Mouse (Mus musculus): ENCODE data around the gene Pcsk4. TPM values are rescaled to one million over a fixed set of nuclear protein-coding genes. Genes with fewer than 3 reads are reported as not detected.

Pcsk4 gene
- total and polyA plus RNA-seq, 3 experiments, result 0.46 to 1.1 TPM; not detected in 1

- TF ChIP-seq USF2 (conservative IDR thresholded peaks at IDR 0.05; ENCODE audit: low read depth, low read length) (no peak), IRF4 (IDR thresholded peaks at IDR 0.05; ENCODE audit: low read depth, low read length) (peak; percentile 48; the same call in 1 of the 2 replicates), RCOR1 (conservative IDR thresholded peaks at IDR 0.05; ENCODE audit: low read depth, low read length) (no peak), ETS1 (conservative IDR thresholded peaks at IDR 0.05; ENCODE audit: low read depth, low read length) (no peak), JUND (conservative IDR thresholded peaks at IDR 0.05; ENCODE audit: low read depth, low read length) (no peak), MYC (IDR thresholded peaks at IDR 0.05; ENCODE audit: low read depth, low read length) (no peak), NELFE (IDR thresholded peaks at IDR 0.05; ENCODE audit: low read depth, low read length) (no peak), MAX (IDR thresholded peaks at IDR 0.05; ENCODE audit: low read length) (no peak)
These were observed 19.0 kb upstream of the Pcsk4 start, which contains the start of gene Adamtsl5 (continued) for GRCm38 (mm10) chr10:80348244-80348781.

GRCm38 (mm10) chr10:80347514-80347967 lies 18.2 kb upstream of the Pcsk4 start:
- Histone ChIP-seq H3K9ac (ENCODE audit: insufficient read depth, low read depth) (peak overlapping the region; percentile 41), H3K4me3 (replicated peaks in 1 of 3; ENCODE audit: low read depth in 2 of 3, low read length in 2 of 3, poor library complexity in 1 of 3) (peak overlapping the region in 1 of 3 experiments; percentile 63), H3K36me3 (replicated peaks in 1 of 2; ENCODE audit: control insufficient read depth in 1 of 2, insufficient read depth in 1 of 2, low read length in 1 of 2) (no peaks in the 10 kb centered on the region), H3K27ac (ENCODE audit: insufficient read depth, low read depth) (no peak overlapping the region), H3K27me3 (replicated peaks) (peaks cover 72% of the 10 kb centered on the region), H3K79me2 (replicated peaks; ENCODE audit: control insufficient read depth, extremely low read depth, insufficient read depth, poor library complexity, severe bottlenecking) (no peaks in the 10 kb centered on the region), H3K4me2 (ENCODE audit: insufficient read depth, low read depth, poor library complexity, severe bottlenecking) (peak overlapping the region; percentile 72; the same call in 1 of the 2 replicates), H3K9me3 (replicated peaks; ENCODE audit: low read length) (peaks cover 8% of the 10 kb centered on the region), H3K4me1 (ENCODE audit: control insufficient read depth in 1 of 2, insufficient read depth in 2 of 2) (peaks cover 3 to 10% of the 10 kb centered on the region in 2 experiments)
- in situ Hi-C loops (cut with MboI; ENCODE audit: low pct_ligation_motif_present, low pct_unique_long_range_greater_than_20kb, low sequenced_read_pairs) (loop anchor here (5.0 kb wide), 1 partner anchor 170 kb away; the partner anchor contains the start of gene Efna2), dilution Hi-C loops (cut with MboI; ENCODE audit: extremely low pct_ligation_motif_present, extremely low pct_unique_long_range_greater_than_20kb, low sequenced_read_pairs) (no loop called here)
- no peak for DNase-seq (ENCODE audit: extremely low read depth)
- no peak for TF ChIP-seq KAT2A (IDR thresholded peaks at IDR 0.05; ENCODE audit: insufficient replicate concordance, low read length)
- TF ChIP-seq SIN3A (IDR thresholded peaks at IDR 0.05; ENCODE audit: low read length), result no peak
- TF ChIP-seq RCOR1 (conservative IDR thresholded peaks at IDR 0.05; ENCODE audit: low read depth, low read length), result no peak
- TF ChIP-seq USF2 (conservative IDR thresholded peaks at IDR 0.05; ENCODE audit: low read depth, low read length), result no peak
- no peak for TF ChIP-seq ETS1 (conservative IDR thresholded peaks at IDR 0.05; ENCODE audit: low read depth, low read length)
- TF ChIP-seq NRF1 (IDR thresholded peaks at IDR 0.05; ENCODE audit: low read depth, low read length), result no peak
- TF ChIP-seq EP300 (IDR thresholded peaks at IDR 0.05; ENCODE audit: low read length), result no peak
- TF ChIP-seq TBP (conservative IDR thresholded peaks at IDR 0.05; ENCODE audit: low read depth, low read length), result no peak
- no peak for TF ChIP-seq JUND (conservative IDR thresholded peaks at IDR 0.05; ENCODE audit: low read depth, low read length)
- no peak for TF ChIP-seq PAX5 (IDR thresholded peaks at IDR 0.05; ENCODE audit: low read length)
- no peak for TF ChIP-seq UBTF (IDR thresholded peaks at IDR 0.05; ENCODE audit: low read depth, low read length)
- TF ChIP-seq MAFK (IDR thresholded peaks at IDR 0.05; ENCODE audit: insufficient replicate concordance, low read length), result no peak
- no peak for TF ChIP-seq ZKSCAN1 (IDR thresholded peaks at IDR 0.05; ENCODE audit: borderline replicate concordance, low read depth, low read length)
- TF ChIP-seq MXI1 (IDR thresholded peaks at IDR 0.05; ENCODE audit: low read depth, low read length), result no peak
- TF ChIP-seq POLR2AphosphoS2 (IDR thresholded peaks at IDR 0.05; ENCODE audit: low read depth, low read length), result no peak
- no peak for TF ChIP-seq TCF12 (IDR thresholded peaks at IDR 0.05; ENCODE audit: low read depth, low read length)
